Mouse (Mus musculus) MEL (cell line): Measurements from ENCODE around the gene Sec1. TPM values are rescaled to one million over a fixed set of nuclear protein-coding genes. Genes with fewer than 3 reads are reported as not detected.

Experiments used
- DNase-seq: peaks from one replicate; pipeline ENCODE4 v3.0.0; 2011; ENCODE audit warnings: low read depth, low spot score
- H3K27ac ChIP-seq: 2 replicates; pipeline ENCODE4 v1.5.1; 2012; ENCODE audit warnings: low read depth, mild to moderate bottlenecking, control low read depth, low read length, moderate library complexity; ENCODE audit not compliant: control insufficient read depth
- H3K27me3 ChIP-seq, 2 experiments: fragments of 150-350 bp in 1 of 2; sonication (generic) in 1 of 2; 2 replicates each; pipeline ENCODE4 v1.6.1; 2012; ENCODE audit warnings: low read length in 2 of 2, mild to moderate bottlenecking in 2 of 2, improper control_type of control experiment in 1 of 2, moderate library complexity in 1 of 2; ENCODE audit not compliant: insufficient read depth in 2 of 2, control insufficient read depth in 1 of 2
- H3K36me3 ChIP-seq, 2 experiments: 2 replicates each; pipeline ENCODE4 v1.6.1; 2012 to 2014; ENCODE audit warnings: low read length in 2 of 2, improper control_type of control experiment in 1 of 2, inconsistent platforms in 1 of 2, mild to moderate bottlenecking in 1 of 2; ENCODE audit not compliant: insufficient read depth in 2 of 2, control insufficient read depth in 1 of 2
- H3K4me1 ChIP-seq, 2 experiments: fragments of 150-350 bp in 1 of 2; sonication (generic) in 1 of 2; 2 replicates each; pipeline ENCODE4 v1.6.1; 2012; ENCODE audit warnings: low read length in 2 of 2, improper control_type of control experiment in 1 of 2, mild to moderate bottlenecking in 1 of 2; ENCODE audit not compliant: insufficient read depth in 2 of 2, control insufficient read depth in 1 of 2
- H3K4me3 ChIP-seq, 2 experiments: fragments of 150-350 bp in 1 of 2; sonication (generic) in 1 of 2; 2 replicates each; pipeline ENCODE4 v1.5.1; 2012; ENCODE audit warnings: low read depth in 2 of 2, low read length in 2 of 2, mild to moderate bottlenecking in 2 of 2, moderate library complexity in 2 of 2, control low read depth in 1 of 2, improper control_type of control experiment in 1 of 2; ENCODE audit not compliant: control insufficient read depth in 1 of 2, insufficient read depth in 1 of 2
- H3K79me2 ChIP-seq: 2 replicates; pipeline ENCODE4 v1.6.1; 2012; ENCODE audit warnings: mild to moderate bottlenecking, low read length, moderate library complexity; ENCODE audit not compliant: control insufficient read depth, poor library complexity, insufficient read depth
- H3K9ac ChIP-seq: 2 replicates; pipeline ENCODE4 v1.6.1; 2012; ENCODE audit warnings: low read depth, mild to moderate bottlenecking, control low read depth, low read length, moderate library complexity; ENCODE audit not compliant: control insufficient read depth, poor library complexity, severe bottlenecking
- H3K9me3 ChIP-seq: fragments of 150-350 bp; sonication (generic); replicated peaks from 2 replicates; pipeline ENCODE4 v1.6.1; 2012; ENCODE audit warnings: mild to moderate bottlenecking, low read length, improper control_type of control experiment, moderate library complexity; ENCODE audit not compliant: insufficient read depth
- BHLHE40 ChIP-seq: IDR thresholded peaks from 2 replicates; pipeline ENCODE4 v1.6.1; 2012; ENCODE audit warnings: low read depth, mild to moderate bottlenecking, inconsistent platforms, low read length, improper control_type of control experiment, borderline replicate concordance
- CHD2 ChIP-seq: IDR thresholded peaks from 2 replicates; pipeline ENCODE4 v1.6.1; 2011; ENCODE audit warnings: low read length, improper control_type of control experiment
- ELF1 ChIP-seq: IDR thresholded peaks from 2 replicates; pipeline ENCODE4 v1.6.1; 2014; ENCODE audit warnings: low read depth, mild to moderate bottlenecking, inconsistent platforms, low read length, improper control_type of control experiment, moderate library complexity
- GABPA ChIP-seq: IDR thresholded peaks from 2 replicates; pipeline ENCODE4 v1.6.1; 2012; ENCODE audit warnings: low read depth, mild to moderate bottlenecking, inconsistent platforms, low read length, improper control_type of control experiment, moderate library complexity
- HCFC1 ChIP-seq: IDR thresholded peaks from 2 replicates; pipeline ENCODE4 v1.6.1; 2012; ENCODE audit warnings: low read depth, mild to moderate bottlenecking, inconsistent platforms, low read length, improper control_type of control experiment, moderate library complexity
- JUND ChIP-seq: IDR thresholded peaks from 2 replicates; pipeline ENCODE4 v1.6.1; 2011; ENCODE audit warnings: low read depth, mild to moderate bottlenecking, improper control_type of control experiment, low read length
- MAFK ChIP-seq: IDR thresholded peaks from 2 replicates; pipeline ENCODE4 v1.6.1; 2011; ENCODE audit warnings: low read depth, mild to moderate bottlenecking, low read length, improper control_type of control experiment, borderline replicate concordance
- MAX ChIP-seq: IDR thresholded peaks from 2 replicates; pipeline ENCODE4 v1.6.1; 2011; ENCODE audit warnings: low read length, improper control_type of control experiment
- MEF2A ChIP-seq: IDR thresholded peaks from 2 replicates; pipeline ENCODE4 v1.6.1; 2014; ENCODE audit warnings: low read depth, mild to moderate bottlenecking, inconsistent platforms, low read length, improper control_type of control experiment; ENCODE audit not compliant: poor library complexity, insufficient replicate concordance, severe bottlenecking; ENCODE audit errors: extremely low read depth
- MXI1 ChIP-seq: IDR thresholded peaks from 2 replicates; pipeline ENCODE4 v1.6.1; 2011; ENCODE audit warnings: mild to moderate bottlenecking, low read depth, low read length, improper control_type of control experiment
- MYB ChIP-seq: IDR thresholded peaks from 2 replicates; pipeline ENCODE4 v1.6.1; 2011; ENCODE audit warnings: mild to moderate bottlenecking, low read depth, low read length, improper control_type of control experiment
- MYC ChIP-seq: IDR thresholded peaks from 2 replicates; pipeline ENCODE4 v1.6.1; 2011; ENCODE audit warnings: low read depth, mild to moderate bottlenecking, low read length, improper control_type of control experiment, moderate library complexity
- NRF1 ChIP-seq: IDR thresholded peaks from 2 replicates; pipeline ENCODE4 v1.6.1; 2014; ENCODE audit warnings: low read depth, mild to moderate bottlenecking, inconsistent platforms, low read length, improper control_type of control experiment, moderate library complexity; ENCODE audit not compliant: poor library complexity, insufficient read depth, severe bottlenecking
- POLR2A ChIP-seq, 2 experiments: IDR thresholded peaks; 2 replicates each; pipeline ENCODE4 v1.6.1; 2011 to 2012; ENCODE audit warnings: low read length in 2 of 2, mild to moderate bottlenecking in 2 of 2, control low read depth in 1 of 2, improper control_type of control experiment in 1 of 2, low read depth in 1 of 2, moderate library complexity in 1 of 2; ENCODE audit not compliant: control insufficient read depth in 1 of 2, insufficient read depth in 1 of 2, poor library complexity in 1 of 2
- POLR2AphosphoS2 ChIP-seq: IDR thresholded peaks from 2 replicates; pipeline ENCODE4 v1.6.1; 2011; ENCODE audit warnings: low read length, improper control_type of control experiment
- POLR2AphosphoS5 ChIP-seq: IDR thresholded peaks from 2 replicates; pipeline ENCODE4 v1.6.1; 2012; ENCODE audit warnings: low read depth, borderline replicate concordance, mild to moderate bottlenecking, inconsistent platforms, low read length, moderate library complexity, mixed read lengths
- RAD21 ChIP-seq: IDR thresholded peaks from 2 replicates; pipeline ENCODE4 v1.6.1; 2011; ENCODE audit warnings: mild to moderate bottlenecking, low read depth, low read length, improper control_type of control experiment
- RCOR1 ChIP-seq: IDR thresholded peaks from 2 replicates; pipeline ENCODE4 v1.6.1; 2012; ENCODE audit warnings: low read depth, mild to moderate bottlenecking, inconsistent platforms, low read length, improper control_type of control experiment
- SIN3A ChIP-seq: IDR thresholded peaks from 2 replicates; pipeline ENCODE4 v1.6.1; 2012; ENCODE audit warnings: low read length, improper control_type of control experiment, inconsistent platforms
- TCF12 ChIP-seq: IDR thresholded peaks from 2 replicates; pipeline ENCODE4 v1.6.1; 2014; ENCODE audit warnings: low read depth, mild to moderate bottlenecking, inconsistent platforms, low read length, improper control_type of control experiment, moderate library complexity
- USF1 ChIP-seq: IDR thresholded peaks from 2 replicates; pipeline ENCODE4 v1.6.1; 2014; ENCODE audit warnings: low read depth, mild to moderate bottlenecking, inconsistent platforms, low read length, improper control_type of control experiment, moderate library complexity
- ZKSCAN1 ChIP-seq: IDR thresholded peaks from 2 replicates; pipeline ENCODE4 v1.6.1; 2012; ENCODE audit warnings: low read depth, mild to moderate bottlenecking, inconsistent platforms, low read length, improper control_type of control experiment, moderate library complexity
- ZMIZ1 ChIP-seq: IDR thresholded peaks from 2 replicates; pipeline ENCODE4 v1.6.1; 2012; ENCODE audit warnings: low read depth, mild to moderate bottlenecking, inconsistent platforms, low read length, improper control_type of control experiment, moderate library complexity
- ZNF384 ChIP-seq: IDR thresholded peaks from 2 replicates; pipeline ENCODE4 v1.6.1; 2012; ENCODE audit warnings: low read depth, mild to moderate bottlenecking, inconsistent platforms, low read length, improper control_type of control experiment
- polyA plus RNA-seq, 2 experiments: library from polyadenylated mRNA; stranded (reverse) in 1 of 2; unstranded in 1 of 2; fragments of >175 nt in 1 of 2; fragments of >200 nt in 1 of 2; gene quantifications; 2 replicates each; pipeline versions ENCODE4 v1.2.1 to v1.2.4; 2012; ENCODE audit warnings: low replicate concordance in 2 of 2, low read depth in 1 of 2; ENCODE audit not compliant: insufficient read length in 2 of 2, insufficient read depth in 1 of 2, missing spikeins in 1 of 2
- total RNA-seq: library from RNA; depleted of rRNA; stranded (reverse); fragments of 300-350 nt; gene quantifications from 2 replicates; pipeline ENCODE4 v1.2.3, GENCODE M21; 2012

Sec1 gene
- total and polyA plus RNA-seq, 3 experiments: not detected

DNA sequence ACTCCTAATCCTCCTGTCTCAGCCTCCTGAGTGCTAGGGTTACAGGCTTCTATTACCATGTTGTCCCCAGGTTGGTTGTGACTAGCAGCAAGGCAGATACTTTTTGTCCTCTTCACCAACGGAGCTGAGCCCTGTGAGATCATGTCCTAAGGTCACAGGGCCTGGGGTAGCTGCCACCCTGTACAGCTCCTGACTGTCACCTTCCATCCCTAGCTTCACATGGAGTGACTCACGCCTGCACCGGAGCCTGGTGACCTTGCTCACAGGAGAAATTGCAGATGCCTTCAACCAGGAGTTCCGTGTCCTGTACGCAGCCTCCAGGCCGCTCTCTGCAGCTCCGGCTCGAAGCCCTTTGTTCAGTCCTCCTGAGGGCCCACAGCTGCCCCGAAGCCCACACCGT, 32.2 kb upstream of the Sec1 start:
- no peak for DNase-seq
- no peak overlapping the region for H3K27ac ChIP-seq
- H3K4me1 ChIP-seq: no peaks in the 10 kb centered on the region
- H3K9me3 ChIP-seq: no peaks in the 10 kb centered on the region
- H3K36me3 ChIP-seq: no peaks in the 10 kb centered on the region
- H3K27me3 ChIP-seq: no peaks in the 10 kb centered on the region
- H3K4me3 ChIP-seq: no peak overlapping the region
- H3K9ac ChIP-seq: no peak overlapping the region
- no peaks in the 10 kb centered on the region for H3K79me2 ChIP-seq
- no peak for TF ChIP-seq RAD21
- no peak for TF ChIP-seq GABPA
- TF ChIP-seq POLR2A (IDR thresholded peaks at IDR 0.05; ENCODE audit: control insufficient read depth in 1 of 2, insufficient read depth in 1 of 2, low read depth in 1 of 2, low read length in 2 of 2, poor library complexity in 1 of 2): no peak
- no peak for TF ChIP-seq MAX
- TF ChIP-seq POLR2AphosphoS2: no peak
- TF ChIP-seq ZNF384: no peak
- no peak for TF ChIP-seq HCFC1
- TF ChIP-seq MYC: no peak
- no peak for TF ChIP-seq RCOR1
- no peak for TF ChIP-seq NRF1
- no peak for TF ChIP-seq ELF1
- TF ChIP-seq ZKSCAN1: no peak
- no peak for TF ChIP-seq MXI1
- TF ChIP-seq ZMIZ1: no peak
- TF ChIP-seq JUND: no peak
- no peak for TF ChIP-seq TCF12
- TF ChIP-seq BHLHE40: no peak

DNA sequence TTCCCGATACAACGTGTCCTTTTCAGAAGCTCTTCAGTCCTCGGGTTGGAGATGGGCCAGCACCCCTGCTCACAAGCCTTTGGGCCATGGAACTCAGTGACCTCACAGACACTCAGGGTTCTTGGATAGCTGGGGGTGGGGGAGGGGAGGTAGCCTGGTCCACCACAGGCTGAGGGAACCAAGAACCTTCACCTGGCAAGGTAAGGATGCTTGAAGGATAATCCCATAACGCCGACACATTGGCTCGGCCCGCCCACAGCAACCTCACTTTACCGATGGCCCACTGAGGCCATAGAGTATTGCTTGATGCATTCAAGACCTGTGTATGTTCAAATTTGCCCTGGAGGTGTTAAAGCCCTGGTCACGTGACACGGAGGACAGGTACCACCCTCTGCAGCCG, 31.5 kb upstream of the Sec1 start, which contains the start of gene Spaca4:
TSS of gene Spaca4 (minus strand) at position 101 of the 400 bp plus-strand sequence.
- no peaks in the 10 kb centered on the region for H3K27me3 ChIP-seq
- H3K4me1 ChIP-seq: no peaks in the 10 kb centered on the region
- no peak within 1 kb of the TSS for H3K9ac ChIP-seq
- no peak within 1 kb of the TSS for H3K27ac ChIP-seq
- H3K9me3 ChIP-seq: no peaks in the 10 kb centered on the region
- no peaks in the 10 kb centered on the region for H3K79me2 ChIP-seq
- DNase-seq: no peak
- H3K4me3 ChIP-seq: no peak within 1 kb of the TSS
- no peaks in the 10 kb centered on the region for H3K36me3 ChIP-seq
- TF ChIP-seq POLR2AphosphoS2 (no peak), ZMIZ1 (no peak), MAFK (no peak), USF1 (no peak), POLR2AphosphoS5 (no peak), MYB (no peak), RAD21 (no peak), BHLHE40 (no peak), CHD2 (no peak), MEF2A (no peak), ZNF384 (no peak), MYC (no peak), SIN3A (no peak)
